Mouse (Mus musculus): Measurements from ENCODE around the gene Large1.
"Not testable (repeated sequence)": the region's sequence is repeated elsewhere in the genome, so short reads cannot be mapped to it uniquely, and the experiment has no call there.

Large1 gene

DNA sequence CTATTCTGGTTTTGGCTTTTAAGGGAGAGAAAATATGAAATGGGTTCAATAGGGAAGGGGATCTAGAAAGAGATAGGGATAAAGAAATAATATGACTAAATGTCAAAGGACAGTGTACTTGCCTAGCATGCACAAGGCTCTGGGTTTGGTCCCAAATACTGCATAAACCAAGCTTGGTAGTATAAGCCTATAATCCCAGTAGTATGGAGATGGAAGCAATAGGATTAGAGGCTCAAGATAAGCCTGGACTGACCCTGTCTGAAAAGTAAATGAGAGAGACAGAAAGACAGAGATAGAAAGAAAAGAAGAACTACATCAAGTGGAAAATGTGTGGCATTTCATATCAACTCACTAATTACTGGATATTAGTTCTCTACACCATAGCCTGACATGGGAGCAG lies 180.7 kb downstream of the Large1 start:
- DNase-seq (ENCODE audit: low spot score), result no peak

DNA sequence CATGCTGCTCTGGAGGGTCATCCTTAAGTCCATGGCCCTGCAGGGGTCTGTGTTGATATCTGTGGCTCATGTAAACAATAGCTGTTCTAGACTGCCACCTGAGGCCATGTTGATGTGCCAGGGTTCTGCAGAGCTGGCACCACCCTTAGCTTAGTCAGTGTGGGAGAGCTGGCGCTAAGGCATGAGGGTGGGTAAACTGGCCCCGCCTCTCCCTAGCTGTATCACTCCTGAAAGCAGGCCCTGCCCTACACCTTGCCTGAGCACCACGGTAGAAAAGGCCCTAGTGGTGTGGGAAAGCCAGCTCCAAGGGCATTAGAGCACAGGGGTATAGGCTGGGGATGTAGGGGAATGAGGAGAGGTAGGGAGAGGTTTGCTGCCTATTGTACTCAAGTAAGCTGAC lies 191.3 kb downstream of the Large1 start:
- DNase-seq (ENCODE audit: low spot score), result no peak

DNA sequence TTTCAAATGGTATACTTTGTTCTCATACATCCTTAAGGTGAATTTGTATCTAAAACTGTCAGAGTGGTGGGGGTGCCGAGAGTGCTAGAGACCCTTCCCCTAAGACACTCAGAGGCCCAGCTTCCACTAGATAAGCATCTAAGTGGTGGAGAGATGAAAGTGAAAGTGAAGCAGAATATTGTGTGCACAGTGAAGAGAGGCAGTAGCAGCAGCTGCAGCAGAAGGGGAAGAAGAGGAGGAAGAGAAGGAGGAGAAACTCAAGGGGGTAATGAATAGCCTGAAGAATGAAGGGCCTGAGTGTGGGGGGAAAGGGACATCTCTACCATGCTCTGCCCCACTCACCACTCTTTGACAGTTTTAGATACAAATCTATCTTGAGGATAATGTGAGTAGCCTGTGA lies 191.8 kb downstream of the Large1 start:
- no peak for DNase-seq (ENCODE audit: low spot score)

DNA sequence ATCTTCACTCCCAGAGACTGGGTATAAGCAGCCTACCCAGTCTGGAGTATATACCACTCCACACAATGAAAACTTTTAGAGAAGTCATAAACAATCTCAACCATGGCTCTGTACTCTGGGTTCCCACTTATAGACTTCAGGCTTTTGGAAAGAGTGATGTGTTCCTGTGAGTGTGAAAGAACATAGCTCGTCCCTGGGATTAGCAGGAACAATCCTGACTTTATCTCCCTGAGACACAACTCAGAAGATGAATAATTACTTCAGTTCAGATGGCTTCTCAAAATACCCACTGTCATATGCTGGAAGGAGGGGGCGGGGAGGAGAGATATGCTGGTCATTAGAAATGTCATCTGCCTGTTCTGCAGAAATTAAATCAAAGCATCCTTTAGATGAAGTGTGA lies 192.4 kb downstream of the Large1 start:
- no peak for DNase-seq (ENCODE audit: low spot score)

DNA sequence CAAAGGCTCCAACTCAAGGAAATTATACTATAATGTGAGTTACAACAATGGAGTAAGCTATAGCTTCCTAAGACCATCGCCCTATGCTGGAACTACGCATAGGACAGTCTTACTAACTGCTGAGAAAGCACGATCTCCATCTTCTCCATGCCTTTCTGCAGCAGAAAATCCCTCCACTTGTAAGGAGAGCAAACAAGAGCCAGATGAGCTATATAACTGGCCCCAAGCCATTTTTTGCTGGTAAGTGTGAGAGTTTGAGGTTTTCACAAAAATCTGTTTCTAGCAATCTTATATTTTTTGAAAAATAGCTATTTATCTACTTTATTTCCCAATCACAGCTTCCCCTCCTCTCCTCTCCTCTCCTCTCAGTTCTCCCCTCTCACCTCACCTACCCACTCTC lies 206.1 kb downstream of the Large1 start:
- no peak for DNase-seq (ENCODE audit: low spot score)

DNA sequence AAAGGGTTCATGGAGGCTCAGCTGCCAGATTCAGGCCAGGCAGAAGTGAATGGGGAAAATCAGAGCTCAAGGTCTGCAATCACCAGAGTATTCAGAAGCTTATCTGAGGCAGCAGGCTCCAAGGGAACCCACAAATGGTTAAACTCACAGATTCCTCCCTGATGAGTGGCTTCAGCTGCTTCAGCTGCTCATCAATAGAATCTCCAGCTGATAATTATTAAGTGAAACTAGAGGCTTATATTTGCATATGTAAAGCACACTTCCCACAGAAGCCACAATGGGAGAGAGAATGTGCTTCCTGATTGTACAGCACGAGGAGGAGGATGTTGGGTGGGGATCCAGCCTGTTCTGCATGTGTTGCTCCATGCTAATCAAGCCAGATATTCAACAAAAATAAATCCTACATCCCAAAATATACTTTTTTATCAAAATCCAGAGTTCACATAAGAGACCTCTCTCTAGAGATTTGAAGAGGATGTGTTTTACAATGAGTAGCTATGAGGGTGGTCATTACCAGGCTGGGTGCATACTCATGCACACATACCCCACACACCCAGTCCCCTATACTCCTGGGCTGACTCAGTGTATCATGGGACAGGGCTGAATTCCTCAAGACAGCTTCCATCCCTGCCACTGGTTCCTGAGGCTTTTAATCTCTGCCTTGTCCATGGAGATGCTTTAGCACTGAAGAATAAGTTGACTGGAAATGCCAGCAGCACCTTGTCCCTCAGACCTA lies 210.5 kb downstream of the Large1 start:
- no peak for DNase-seq (ENCODE audit: low spot score)

DNA sequence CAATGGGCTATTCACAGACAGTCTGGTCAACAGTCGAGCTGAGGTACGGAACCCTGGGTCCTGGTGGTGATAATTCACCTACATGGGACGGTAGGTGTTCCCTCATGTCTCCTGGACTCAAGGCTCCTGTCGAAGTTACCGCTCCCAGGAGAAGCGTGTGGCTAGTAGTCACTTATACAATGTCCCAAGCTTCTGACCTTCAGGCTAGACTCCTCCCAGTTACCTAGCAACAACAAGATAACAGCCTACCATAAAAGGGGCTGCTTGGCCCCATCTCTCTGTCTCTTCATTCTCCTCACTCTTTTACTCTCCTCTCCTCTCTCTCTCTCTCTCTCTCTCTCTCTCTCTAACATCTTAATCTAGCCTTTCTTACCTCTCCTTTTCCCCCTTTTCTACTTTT lies 217.9 kb downstream of the Large1 start:
- DNase-seq (ENCODE audit: low spot score), result no peak

DNA sequence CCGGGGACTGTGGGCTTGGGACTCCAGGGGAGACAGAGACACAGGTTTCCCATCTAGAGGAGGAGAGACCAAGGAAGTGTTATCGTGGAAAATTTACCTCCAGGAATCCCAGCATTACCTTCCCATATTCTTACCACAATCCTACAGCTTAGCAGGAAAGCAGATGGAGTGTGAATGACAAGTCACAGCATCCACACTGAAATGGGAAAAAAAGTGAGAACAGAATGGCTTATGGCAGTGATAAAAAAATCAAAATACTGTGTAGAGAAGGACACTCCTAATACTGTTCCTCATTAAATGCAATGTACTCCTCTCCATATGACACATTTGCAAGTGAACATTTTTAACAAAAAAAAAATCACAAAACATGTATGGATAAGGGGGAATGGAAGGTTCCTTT lies 221.3 kb downstream of the Large1 start:
- no peak for DNase-seq (ENCODE audit: low spot score)

DNA sequence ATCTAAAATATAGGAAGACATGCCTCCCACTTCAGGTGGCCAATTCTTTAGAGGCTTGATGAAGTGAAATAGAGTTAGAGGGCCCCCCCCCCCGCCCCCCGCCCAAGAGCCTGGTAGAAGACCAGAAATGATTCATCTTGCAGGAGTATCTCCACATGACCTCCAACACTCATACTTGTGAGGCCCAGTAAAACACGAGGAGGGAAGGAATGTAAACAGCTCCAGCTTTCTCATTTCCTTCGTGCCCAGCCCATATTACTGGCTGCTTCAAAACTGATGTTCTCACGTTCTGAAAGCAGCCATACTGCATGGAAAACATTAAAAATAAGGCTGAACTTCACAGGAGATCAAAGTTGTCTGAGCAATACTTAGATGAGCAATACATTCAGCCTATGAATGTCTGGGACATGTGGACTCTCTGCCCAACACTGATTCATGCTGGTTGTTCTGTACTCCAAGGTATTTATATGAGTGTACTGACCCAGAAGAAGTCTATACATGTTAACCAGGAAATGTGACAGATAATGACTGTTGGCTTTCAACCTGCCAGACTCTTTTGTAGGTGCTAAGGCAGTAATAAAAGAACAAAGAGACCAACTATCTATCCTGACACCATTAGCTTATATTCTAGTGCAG lies 229.4 kb downstream of the Large1 start:
- no peak for DNase-seq (ENCODE audit: low spot score)

DNA sequence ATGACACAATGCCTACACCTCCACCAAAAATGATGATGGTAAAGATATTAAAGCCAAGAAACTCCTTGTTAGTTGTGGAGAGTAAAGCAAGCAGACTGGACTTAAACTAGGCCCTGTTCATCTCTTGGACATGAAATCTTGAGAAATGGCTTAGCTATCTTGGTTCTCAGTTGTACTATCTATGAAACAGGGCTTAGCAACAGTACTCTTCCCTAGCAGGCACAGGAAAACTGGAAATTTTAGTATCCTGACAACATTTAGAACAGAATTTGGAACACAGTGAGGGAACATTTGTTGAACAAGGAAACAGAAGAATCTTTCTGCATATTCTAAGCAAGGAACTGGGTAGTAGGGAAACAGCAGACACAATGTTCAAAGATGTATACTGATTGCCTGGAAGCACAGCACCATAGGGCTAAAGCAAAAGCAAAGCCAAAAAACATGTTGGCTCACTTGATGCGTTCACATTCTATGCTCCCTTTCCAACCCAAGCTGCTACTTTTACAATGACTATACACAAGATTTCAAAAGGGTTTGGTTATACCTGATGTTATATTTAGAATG lies 240.9 kb downstream of the Large1 start:
- no peak for DNase-seq (ENCODE audit: low spot score)

DNA sequence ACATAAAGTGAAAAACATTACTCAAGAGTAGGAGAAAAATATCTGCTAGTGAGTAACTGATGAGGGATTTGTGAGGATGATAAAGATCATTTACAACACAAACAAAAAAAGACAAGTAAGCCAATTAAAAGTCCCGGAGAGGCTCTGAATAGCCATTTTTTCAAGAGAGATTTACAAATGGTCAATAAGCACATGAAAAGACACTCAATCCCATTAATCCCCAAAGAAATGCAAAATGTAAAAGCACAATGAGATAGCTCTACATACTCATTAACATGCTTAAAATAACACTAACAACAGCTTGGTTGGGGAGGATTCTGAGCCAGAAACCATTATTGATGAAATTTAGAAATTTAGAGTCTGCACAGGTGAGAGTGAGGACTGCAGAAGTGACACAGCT lies 249.3 kb downstream of the Large1 start:
- DNase-seq (ENCODE audit: low spot score), result no peak

DNA sequence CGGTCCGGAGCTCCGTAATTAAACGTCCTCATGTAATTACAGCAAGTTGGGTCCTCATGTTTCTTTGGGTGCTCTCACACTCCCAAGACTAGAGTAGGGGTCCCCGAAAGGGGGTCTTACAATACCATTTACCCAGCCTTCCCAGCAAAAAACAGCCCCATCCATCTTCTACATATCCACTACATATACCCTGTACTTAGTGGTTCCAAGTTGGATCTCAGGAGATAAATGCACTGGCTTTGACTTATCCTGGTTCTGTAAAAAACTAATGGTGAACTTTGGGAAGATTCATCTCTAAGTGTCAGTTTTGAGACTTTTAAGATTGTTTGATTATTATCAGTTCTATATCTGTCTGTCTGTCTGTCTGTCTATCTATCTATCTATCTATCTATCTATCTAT lies 252.3 kb downstream of the Large1 start:
- no peak for DNase-seq (ENCODE audit: low spot score)

DNA sequence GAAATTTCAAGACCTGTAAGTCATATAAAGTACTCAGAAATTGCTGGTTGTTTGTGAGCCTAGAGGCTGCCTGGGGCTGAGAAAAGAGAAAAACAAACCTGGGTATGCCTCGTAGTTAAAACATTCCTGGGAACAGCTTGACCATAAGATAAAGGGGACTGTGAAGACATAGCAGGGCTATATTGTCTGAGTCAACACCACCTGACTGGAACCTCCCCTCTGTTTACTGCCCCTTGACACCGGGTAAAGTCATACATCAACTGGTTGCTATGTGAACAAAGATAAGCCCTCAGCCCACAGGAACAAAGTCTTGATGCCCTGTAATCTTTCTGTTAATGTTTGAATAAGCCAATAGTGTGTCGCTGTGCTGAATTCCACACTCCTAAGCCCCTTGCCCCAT lies 252.7 kb downstream of the Large1 start:
- not testable (repeated sequence) for DNase-seq (ENCODE audit: low spot score)

DNA sequence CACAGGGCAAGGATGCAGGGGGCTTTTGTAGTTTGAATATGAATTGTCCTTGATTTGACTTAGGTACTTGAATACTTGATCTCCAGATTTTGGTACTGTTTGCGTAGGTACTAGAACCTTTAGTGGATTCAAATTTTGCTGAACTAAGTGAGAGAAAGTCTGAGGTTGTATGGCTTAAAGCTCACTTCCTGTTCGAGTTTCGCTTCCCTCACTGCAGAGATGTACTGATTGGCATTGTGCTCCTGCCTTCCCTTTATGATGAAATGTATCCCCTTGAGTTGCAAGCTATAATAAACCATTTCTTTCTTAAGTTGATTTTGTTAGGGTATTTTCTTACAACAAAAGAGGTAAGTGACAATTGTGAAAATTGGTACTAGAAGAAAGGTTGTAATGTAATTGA lies 253.8 kb downstream of the Large1 start:
- DNase-seq (ENCODE audit: low spot score), result no peak

DNA sequence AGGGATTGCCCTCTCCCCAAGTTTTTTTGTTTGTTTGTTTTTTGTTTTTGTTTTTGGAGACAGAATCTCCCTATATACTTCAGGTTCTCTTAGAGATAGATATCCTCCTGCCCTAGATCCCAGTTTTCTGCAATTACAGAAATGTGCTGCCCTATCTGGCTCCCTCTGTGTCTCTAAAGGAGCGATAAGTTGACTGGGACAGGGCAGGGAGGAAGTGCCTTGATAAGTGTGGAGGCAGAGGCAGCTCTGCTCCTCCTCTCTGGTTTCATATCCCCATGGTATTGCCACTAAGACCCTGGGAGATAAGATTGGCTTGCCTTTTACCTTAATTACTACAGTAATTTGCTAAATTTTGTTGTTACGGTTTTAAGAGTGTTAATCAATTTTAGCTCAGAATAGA lies 256.4 kb downstream of the Large1 start:
- no peak for DNase-seq (ENCODE audit: low spot score)

DNA sequence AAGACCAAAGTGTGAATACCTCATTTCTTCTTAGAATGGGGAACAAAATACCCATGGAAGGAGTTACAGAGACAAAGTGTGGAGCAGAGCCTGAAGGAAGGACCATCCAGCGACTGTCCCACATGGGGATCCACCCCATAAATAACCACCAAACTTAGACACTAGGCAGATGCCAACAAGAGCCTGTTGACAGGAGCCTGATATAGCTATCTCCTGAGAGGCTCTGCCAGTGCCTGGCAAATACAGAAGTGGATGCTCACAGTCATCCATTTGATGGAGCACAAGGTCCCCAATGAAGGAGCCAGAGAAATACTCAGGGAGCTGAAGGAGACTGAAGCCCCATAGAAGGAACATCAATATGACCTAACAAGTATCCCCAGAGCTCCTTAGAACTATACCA lies 275.6 kb downstream of the Large1 start:
- DNase-seq (ENCODE audit: low spot score), result not testable (repeated sequence)

DNA sequence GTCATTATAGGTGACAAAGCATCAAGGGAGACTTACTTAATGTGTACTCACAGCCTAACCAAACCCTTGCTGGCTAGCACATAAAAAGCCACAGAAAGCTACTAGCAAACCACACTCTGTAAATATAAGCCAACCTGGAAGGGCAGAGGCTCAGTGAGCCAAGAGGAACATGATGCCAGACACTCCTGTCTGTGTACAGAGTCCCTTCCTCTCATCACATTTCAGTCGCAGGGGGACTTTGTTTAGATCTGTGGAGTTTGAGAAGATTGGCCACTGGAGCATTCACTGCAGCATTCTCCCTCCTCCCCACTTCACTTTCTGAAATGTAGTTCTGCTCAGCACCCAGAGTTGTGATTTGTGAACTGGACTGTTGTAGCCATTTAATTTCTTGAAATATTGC lies 291.9 kb downstream of the Large1 start:
- no peak for DNase-seq (ENCODE audit: low spot score)

DNA sequence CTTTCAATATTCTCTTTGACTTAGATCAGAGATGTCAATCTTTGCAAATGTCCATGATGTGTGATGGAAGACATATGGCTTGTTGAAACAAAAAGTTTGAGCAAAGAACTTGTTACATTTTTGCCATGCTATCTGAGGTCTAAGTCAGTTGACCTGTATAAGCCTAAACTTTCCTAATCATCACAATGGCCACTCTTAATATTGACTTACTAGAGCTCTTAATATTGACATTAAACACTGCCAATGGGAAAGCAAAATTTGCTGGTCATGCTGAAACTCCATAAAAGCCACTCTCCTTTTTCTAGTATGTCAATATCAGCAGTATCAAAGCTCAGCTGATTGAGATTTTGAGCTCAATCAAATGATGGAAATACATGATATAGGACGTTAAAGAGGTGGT lies 298.6 kb downstream of the Large1 start:
- DNase-seq (ENCODE audit: low spot score), result no peak

DNA sequence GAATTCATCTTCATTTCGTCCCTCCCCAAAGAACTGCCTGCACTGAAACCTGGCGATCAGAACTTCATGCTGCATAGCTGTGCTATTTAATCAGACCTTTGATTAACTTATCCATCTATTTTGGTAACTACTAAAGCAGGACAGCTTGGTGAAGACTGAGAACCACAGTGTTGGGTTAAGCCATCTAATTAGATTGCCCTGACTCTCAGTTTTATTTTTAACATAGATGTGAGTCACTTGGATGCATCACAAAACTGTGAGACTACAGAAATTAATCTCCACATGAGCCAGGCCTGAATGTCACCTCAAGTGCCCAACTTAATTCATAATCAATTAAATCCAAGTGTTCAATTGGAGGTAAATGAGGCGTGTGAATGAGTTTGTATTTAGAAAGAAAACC lies 299.5 kb downstream of the Large1 start:
- DNase-seq (ENCODE audit: low spot score), result no peak

DNA sequence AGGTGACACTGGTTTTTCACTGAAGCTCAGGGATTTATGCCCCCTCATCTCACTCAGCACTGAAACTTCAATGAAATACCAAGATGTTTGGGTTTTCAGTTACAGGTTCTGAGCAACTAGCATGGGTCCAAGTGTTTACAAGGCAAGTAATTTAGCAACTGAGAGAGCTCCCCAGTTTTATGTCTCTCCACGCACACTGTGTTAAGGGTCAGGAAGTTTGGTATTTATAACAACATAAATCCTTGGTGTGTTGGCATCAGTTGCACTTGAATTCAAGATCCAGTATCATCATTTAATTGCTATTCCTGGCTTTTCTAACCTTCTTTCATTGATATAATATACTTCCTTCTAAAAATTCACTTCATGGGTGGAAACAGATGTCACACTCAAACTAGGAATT lies 300.9 kb downstream of the Large1 start:
- no peak for DNase-seq (ENCODE audit: low spot score)

DNA sequence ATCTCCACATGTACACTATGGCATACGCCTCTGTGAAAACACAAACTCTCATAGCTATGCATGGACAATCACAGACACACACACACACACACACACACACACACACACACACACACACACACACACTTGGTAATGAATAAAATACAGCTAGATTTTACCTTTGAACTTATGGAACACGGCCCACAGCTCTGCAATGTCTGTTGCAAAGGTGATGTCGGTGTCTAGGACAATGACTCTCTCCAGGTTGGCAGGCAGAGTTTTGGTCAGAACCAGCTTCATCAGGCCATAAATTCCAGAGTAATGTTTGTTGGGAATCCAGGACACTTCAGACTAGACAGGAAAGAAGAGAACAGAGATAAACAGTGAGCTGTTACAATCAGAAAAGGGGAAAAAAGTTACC lies 305.2 kb downstream of the Large1 start:
- DNase-seq (ENCODE audit: low spot score), result no peak

DNA sequence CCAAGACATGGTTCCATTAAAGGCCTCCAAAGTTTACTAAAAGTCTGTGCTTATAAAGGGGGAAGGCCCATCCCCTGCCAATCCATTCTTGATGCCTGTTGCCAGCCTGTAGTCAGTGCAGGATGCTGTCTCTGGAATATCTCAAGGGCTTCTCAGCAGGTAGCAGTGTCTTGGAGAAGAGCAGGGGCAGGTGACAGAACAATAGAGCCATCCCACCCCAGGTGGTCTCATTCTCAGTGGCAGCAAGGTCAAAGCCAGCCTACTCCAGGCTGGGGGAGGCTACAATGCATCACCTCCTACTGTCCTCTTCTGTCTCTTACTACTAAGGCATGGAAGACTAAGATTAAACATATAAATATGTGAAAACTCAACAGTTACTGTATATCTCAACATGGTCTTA lies 323.6 kb downstream of the Large1 start:
- no peak for DNase-seq (ENCODE audit: low spot score)

DNA sequence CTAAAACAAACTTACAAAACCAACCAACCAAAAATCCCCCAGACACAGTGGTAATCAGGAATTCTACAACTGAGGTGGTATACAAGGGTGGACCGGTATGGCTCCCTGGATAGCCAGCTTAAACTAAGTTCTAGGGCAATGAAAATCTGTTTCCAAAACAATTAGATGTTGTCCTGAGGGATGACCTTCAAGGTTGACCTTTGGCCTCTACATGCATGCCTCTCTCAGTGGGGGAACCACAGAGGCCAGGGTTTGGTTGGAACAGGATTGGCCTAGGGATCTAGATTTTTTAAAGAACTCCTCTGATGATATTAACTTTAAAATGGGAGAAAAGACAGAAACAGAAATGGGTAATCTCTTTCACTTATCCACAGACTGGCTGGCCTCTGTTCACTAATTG lies 335.1 kb downstream of the Large1 start:
- DNase-seq (ENCODE audit: low spot score), result no peak

DNA sequence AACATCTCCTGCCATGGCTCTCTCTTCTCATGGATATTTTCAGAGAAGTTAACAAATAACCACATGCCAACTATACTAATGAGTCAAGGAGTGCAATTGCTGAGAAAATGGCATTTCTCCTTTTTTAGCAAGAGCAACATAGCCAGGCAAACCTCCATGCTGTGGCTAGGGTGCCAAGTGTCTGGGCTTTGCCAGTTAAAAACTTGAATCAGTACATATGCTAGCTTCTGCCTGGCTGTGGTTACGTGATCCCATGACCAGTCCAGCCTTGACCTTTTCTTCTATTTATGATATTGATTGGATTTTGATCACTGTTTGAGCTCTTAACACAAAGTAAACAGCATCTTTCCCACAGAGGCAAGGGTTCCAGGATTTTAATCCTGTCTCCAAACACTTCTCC lies 335.7 kb downstream of the Large1 start:
- no peak for DNase-seq (ENCODE audit: low spot score)
